Mouse (Mus musculus) brain, embryonic 14.5 days (tissue): Measurements from ENCODE around the gene Gm17545.

ENCODE experiments used
- CTCF ChIP-seq: fragments of 200-500 bp; IDR thresholded peaks from 2 replicates; pipeline ENCODE4 v1.5.1; 2012; ENCODE audit warnings: inconsistent platforms, mild to moderate bottlenecking, moderate library complexity, borderline replicate concordance; ENCODE audit not compliant: insufficient read depth, insufficient read length; ENCODE audit errors: extremely low read depth
- POLR2A ChIP-seq: fragments of 200-500 bp; IDR thresholded peaks from 2 replicates; pipeline ENCODE4 v1.6.1; 2012; ENCODE audit warnings: mild to moderate bottlenecking, inconsistent platforms, borderline replicate concordance; ENCODE audit not compliant: poor library complexity, insufficient read depth, insufficient read length, severe bottlenecking; ENCODE audit errors: extremely low read depth

- TF ChIP-seq CTCF: no peak
- no peak for TF ChIP-seq POLR2A
Measured at GRCm38 (mm10) chr9:22497021-22497767, 43.1 kb downstream of the Gm17545 start.
